Mouse (Mus musculus) midbrain, embryonic 13.5 days (tissue): ENCODE measurements around the gene 2410004B18Rik. TPM values are rescaled to one million over a fixed set of nuclear protein-coding genes. Genes with fewer than 3 reads are reported as not detected.

ENCODE experiments used
- ATAC-seq: fragments of 200-750 bp; cut with Nextera tagmentation; 2 replicates; pipeline ENCODE4 v1.8.0; 2017; ENCODE audit warnings: mild to moderate bottlenecking, moderate TSS enrichment, moderate library complexity
- H3K27ac ChIP-seq: fragments of 300-500 bp; sonication (generic); 2 replicates; pipeline ENCODE4 v1.5.1; 2015; ENCODE audit warnings: inconsistent platforms, mild to moderate bottlenecking, moderate library complexity
- H3K27me3 ChIP-seq: fragments of 300-500 bp; sonication (generic); 2 replicates; pipeline ENCODE4 v1.6.1; 2015; ENCODE audit warnings: mild to moderate bottlenecking, inconsistent platforms
- H3K36me3 ChIP-seq: fragments of 300-500 bp; sonication (generic); 2 replicates; pipeline ENCODE4 v1.6.1; 2015; ENCODE audit warnings: mild to moderate bottlenecking, inconsistent platforms
- H3K4me1 ChIP-seq: fragments of 300-500 bp; sonication (generic); replicated peaks from 2 replicates; pipeline ENCODE4 v1.6.1; 2015; ENCODE audit warnings: inconsistent platforms
- H3K4me2 ChIP-seq: fragments of 300-500 bp; sonication (generic); replicated peaks from 2 replicates; pipeline ENCODE4 v1.6.1; 2015; ENCODE audit warnings: moderate library complexity, mild to moderate bottlenecking, inconsistent platforms
- H3K4me3 ChIP-seq: fragments of 300-500 bp; sonication (generic); replicated peaks from 2 replicates; pipeline ENCODE4 v1.5.1; 2015; ENCODE audit warnings: mild to moderate bottlenecking, inconsistent platforms
- H3K9ac ChIP-seq: fragments of 300-500 bp; sonication (generic); replicated peaks from 2 replicates; pipeline ENCODE4 v1.6.1; 2015; ENCODE audit warnings: mild to moderate bottlenecking, inconsistent platforms
- H3K9me3 ChIP-seq: fragments of 300-500 bp; sonication (generic); 2 replicates; pipeline ENCODE4 v1.6.1; 2016; ENCODE audit warnings: mild to moderate bottlenecking, inconsistent platforms
- WGBS: fragments of 180-500 bp; shearing (Covaris S2); methylation state at CpG from one replicate; pipeline ENCODE4 v1.1.7; 2015; 5-methylcytosine and 5-hydroxymethylcytosine counted together
- polyA plus RNA-seq: library from polyadenylated mRNA; unstranded; fragments of >200 nt; fragmentation: Nextera tagmentation; extraction: Ambion mirVana; gene quantifications from 2 replicates; pipeline ENCODE4 v1.2.1, GENCODE M21; 2015

2410004B18Rik gene
- polyA plus RNA-seq, 1 experiment from 2014 or later = 70.0 TPM

- Histone ChIP-seq H3K4me3 (peak overlapping the region; percentile 97), H3K9me3 (no peaks in the 10 kb centered on the region), H3K4me2 (peak overlapping the region; percentile 85), H3K9ac (peak overlapping the region; percentile 95), H3K27ac (peak overlapping the region; percentile 79), H3K36me3 (peaks cover 30% of the 10 kb centered on the region), H3K4me1 (peaks cover 39% of the 10 kb centered on the region), H3K27me3 (no peaks in the 10 kb centered on the region)
- peak; percentile 43 for ATAC-seq
- WGBS = 22% methylated on average over 37 of the region's 50 CpGs
Observed at GRCm38 (mm10) chr3:145938405-145939349, 863 bp downstream of the 2410004B18Rik start.

GRCm38 (mm10) chr3:145939402-145939801, 1.6 kb downstream of the 2410004B18Rik start:
- Histone ChIP-seq H3K4me2 (peak overlapping the region; percentile 85), H3K9ac (peak overlapping the region; percentile 40), H3K9me3 (no peaks in the 10 kb centered on the region), H3K36me3 (peaks cover 33% of the 10 kb centered on the region), H3K27me3 (no peaks in the 10 kb centered on the region), H3K27ac (no peak overlapping the region), H3K4me1 (peaks cover 39% of the 10 kb centered on the region), H3K4me3 (peak overlapping the region; percentile 97)
- ATAC-seq = no peak
- WGBS = 86% methylated on average over 12 of the region's 12 CpGs

- Histone ChIP-seq H3K27ac (no peak overlapping the region), H3K4me3 (no peak overlapping the region), H3K27me3 (no peaks in the 10 kb centered on the region), H3K36me3 (peaks cover 39% of the 10 kb centered on the region), H3K4me2 (0 out of 2 replicates have a peak overlapping the region, but pooled peaks have one; percentile 85), H3K4me1 (peaks cover 39% of the 10 kb centered on the region), H3K9ac (0 out of 2 replicates have a peak overlapping the region, but pooled peaks have one; percentile 40), H3K9me3 (no peaks in the 10 kb centered on the region)
- no peak for ATAC-seq
- WGBS = 85% methylated on average over 4 of the region's 4 CpGs
Observed at GRCm38 (mm10) chr3:145939971-145940370, 2.2 kb downstream of the 2410004B18Rik start.

- Histone ChIP-seq H3K27me3 (no peaks in the 10 kb centered on the region), H3K4me1 (peaks cover 39% of the 10 kb centered on the region), H3K4me3 (no peak overlapping the region), H3K4me2 (no peak overlapping the region), H3K9ac (no peak overlapping the region), H3K9me3 (no peaks in the 10 kb centered on the region), H3K27ac (no peak overlapping the region), H3K36me3 (peaks cover 49% of the 10 kb centered on the region)
- ATAC-seq = no peak
- 17% methylated on average over 3 of the region's 3 CpGs for WGBS
Observed at GRCm38 (mm10) chr3:145941971-145942370, 4.2 kb downstream of the 2410004B18Rik start.

- Histone ChIP-seq H3K9me3 (no peaks in the 10 kb centered on the region), H3K4me3 (no peak overlapping the region), H3K36me3 (peaks cover 47% of the 10 kb centered on the region), H3K4me2 (no peak overlapping the region), H3K27me3 (peaks cover under 1% of the 10 kb centered on the region; the same call in 1 of the 2 replicates), H3K27ac (no peak overlapping the region), H3K9ac (no peak overlapping the region), H3K4me1 (peaks cover 29% of the 10 kb centered on the region)
- ATAC-seq = no peak
- WGBS = 84% methylated on average over 7 of the region's 7 CpGs
Observed at GRCm38 (mm10) chr3:145944348-145944747, 6.5 kb downstream of the 2410004B18Rik start.

- H3K27me3 ChIP-seq = peaks cover 4% of the 10 kb centered on the region; the same call in 1 of the 2 replicates
- 86% methylated on average over 3 of the region's 3 CpGs for WGBS
- no peak for ATAC-seq
Observed at GRCm38 (mm10) chr3:145945904-145946303, 8.1 kb downstream of the 2410004B18Rik start.

GRCm38 (mm10) chr3:145946654-145947053, 8.8 kb downstream of the 2410004B18Rik start:
- Histone ChIP-seq H3K9ac (no peak overlapping the region), H3K4me3 (no peak overlapping the region), H3K27me3 (peaks cover 4% of the 10 kb centered on the region; the same call in 1 of the 2 replicates), H3K9me3 (no peaks in the 10 kb centered on the region), H3K27ac (no peak overlapping the region), H3K36me3 (peaks cover 33% of the 10 kb centered on the region), H3K4me1 (peaks cover 20% of the 10 kb centered on the region), H3K4me2 (no peak overlapping the region)
- 78% methylated on average over 2 of the region's 2 CpGs for WGBS
- no peak for ATAC-seq

More at GRCm38 (mm10) chr3:145945904-145946303, 8.1 kb downstream of the 2410004B18Rik start:
- H3K9me3 ChIP-seq = no peaks in the 10 kb centered on the region
- H3K4me3 ChIP-seq = no peak overlapping the region
- H3K9ac ChIP-seq = no peak overlapping the region
- peaks cover 40% of the 10 kb centered on the region for H3K36me3 ChIP-seq
- no peak overlapping the region for H3K4me2 ChIP-seq
- peaks cover 27% of the 10 kb centered on the region for H3K4me1 ChIP-seq
- no peak overlapping the region for H3K27ac ChIP-seq

GRCm38 (mm10) chr3:145947539-145948204, 9.9 kb downstream of the 2410004B18Rik start:
- Histone ChIP-seq H3K27ac (no peak overlapping the region), H3K4me1 (peaks cover 12% of the 10 kb centered on the region), H3K9ac (no peak overlapping the region), H3K4me2 (no peak overlapping the region), H3K27me3 (peaks cover 4% of the 10 kb centered on the region; the same call in 1 of the 2 replicates), H3K4me3 (no peak overlapping the region), H3K36me3 (peaks cover 30% of the 10 kb centered on the region), H3K9me3 (no peaks in the 10 kb centered on the region)
- ATAC-seq = no peak
- WGBS = 48% methylated on average over 6 of the region's 6 CpGs

- peaks cover 4% of the 10 kb centered on the region; the same call in 1 of the 2 replicates for H3K27me3 ChIP-seq
- WGBS = 8% methylated on average over 15 of the region's 15 CpGs
- H3K9ac ChIP-seq = peak overlapping the region; percentile 42; the same call in 1 of the 2 replicates
- H3K4me2 ChIP-seq = peak overlapping the region; percentile 38
- 0 out of 2 replicates have a peak overlapping the region, but pooled peaks have one; percentile 16 for H3K4me3 ChIP-seq
- H3K27ac ChIP-seq = 0 out of 2 replicates have a peak overlapping the region, but pooled peaks have one; percentile 12
- no peaks in the 10 kb centered on the region for H3K9me3 ChIP-seq
- peaks cover 7% of the 10 kb centered on the region for H3K36me3 ChIP-seq
- peak; percentile 89 for ATAC-seq
- H3K4me1 ChIP-seq = peaks cover 10% of the 10 kb centered on the region
Observed at GRCm38 (mm10) chr3:145950034-145950814, 12.4 kb downstream of the 2410004B18Rik start.

- Histone ChIP-seq H3K4me3 (no peak overlapping the region), H3K4me2 (no peak overlapping the region), H3K9me3 (no peaks in the 10 kb centered on the region), H3K27me3 (peaks cover 4% of the 10 kb centered on the region; the same call in 1 of the 2 replicates), H3K4me1 (peaks cover 10% of the 10 kb centered on the region), H3K9ac (no peak overlapping the region), H3K36me3 (0 out of 2 replicates have a peak, but pooled peaks cover 3% of the 10 kb centered on the region), H3K27ac (no peak overlapping the region)
- no peak for ATAC-seq
- 51% methylated on average over 5 of the region's 5 CpGs for WGBS
Observed at GRCm38 (mm10) chr3:145950815-145951130, 13.0 kb downstream of the 2410004B18Rik start.
